Mouse (Mus musculus): ENCODE data around the gene Ssh3. TPM values are rescaled to one million over a fixed set of nuclear protein-coding genes. Genes with fewer than 3 reads are reported as not detected.

The Ssh3 gene
- polyA plus RNA-seq, 1 experiment = 0.24 TPM

DNA sequence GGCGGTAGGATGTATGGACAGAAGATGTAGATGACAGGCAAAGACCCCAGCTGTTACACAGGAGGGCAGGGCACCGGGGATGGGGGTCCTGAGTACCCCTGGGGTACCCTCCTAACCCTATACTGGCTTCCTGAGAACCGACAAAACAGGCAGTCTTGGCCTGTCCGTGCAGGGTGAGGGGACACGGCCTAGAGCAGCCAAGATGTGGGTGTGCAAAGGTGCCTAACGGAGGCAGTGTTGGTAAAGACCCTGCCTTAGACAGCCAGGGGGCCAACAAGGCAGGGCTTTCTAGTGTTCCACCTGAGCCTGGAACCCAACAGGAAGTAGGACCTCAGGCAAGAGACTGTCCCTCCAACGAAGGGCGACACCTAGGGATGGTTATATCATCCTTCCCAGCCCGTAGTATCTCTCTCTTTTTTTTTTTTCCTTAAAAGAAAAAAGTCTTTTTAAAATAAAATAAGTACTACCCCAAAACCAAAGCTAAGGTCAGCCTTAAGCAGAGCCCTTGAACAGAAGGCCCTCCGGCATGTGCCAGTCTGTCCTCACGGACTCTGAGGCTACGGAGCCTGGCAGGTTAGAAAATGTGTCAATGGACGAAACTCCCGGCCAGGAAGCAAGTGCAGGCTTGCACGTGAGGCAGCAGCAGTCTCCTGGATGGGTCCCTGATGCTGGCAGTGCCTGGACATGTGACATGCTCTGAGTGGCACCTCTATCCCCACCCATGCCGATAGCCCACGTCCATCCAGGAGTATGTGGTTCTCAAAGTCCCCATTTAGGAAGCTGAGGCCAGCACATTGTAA, 29.5 kb upstream of the Ssh3 start:
- H3K4me3 ChIP-seq (replicated peaks) = no peak overlapping the region
- H3K9me3 ChIP-seq (ENCODE audit: control insufficient read depth, low read length) = no peaks in the 10 kb centered on the region
- no peaks in the 10 kb centered on the region for H3K27me3 ChIP-seq (ENCODE audit: control insufficient read depth)
- H3K4me1 ChIP-seq (ENCODE audit: control insufficient read depth) = peaks cover 55% of the 10 kb centered on the region
- TF ChIP-seq TAL1 (IDR thresholded peaks at IDR 0.05; ENCODE audit: low read length) = no peak
- peaks cover 52% of the 10 kb centered on the region for H3K36me3 ChIP-seq (ENCODE audit: control insufficient read depth)

DNA sequence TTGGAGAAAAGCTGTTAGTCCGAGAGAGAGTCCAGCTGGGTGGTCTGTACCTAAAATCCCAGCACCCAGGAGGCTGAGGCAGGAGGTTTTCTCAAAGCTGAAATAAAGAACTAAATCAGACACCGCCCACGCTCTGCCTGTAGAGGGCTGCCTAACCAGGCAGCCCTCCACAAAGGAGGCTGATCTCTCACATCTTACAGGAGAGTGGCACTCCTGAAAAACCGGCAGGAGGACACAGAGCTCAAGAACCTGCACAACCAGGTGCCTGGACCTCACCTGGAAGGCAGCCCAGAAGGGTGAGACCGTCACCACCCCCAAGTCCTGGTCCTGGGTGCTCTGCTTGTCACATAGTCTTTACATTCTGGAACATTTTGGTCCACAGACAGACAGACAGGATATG, 28.9 kb upstream of the Ssh3 start:
- Histone ChIP-seq H3K4me3 (replicated peaks) (no peak overlapping the region), H3K4me1 (ENCODE audit: control insufficient read depth) (peaks cover 49% of the 10 kb centered on the region), H3K9me3 (ENCODE audit: control insufficient read depth, low read length) (no peaks in the 10 kb centered on the region), H3K36me3 (ENCODE audit: control insufficient read depth) (peaks cover 51% of the 10 kb centered on the region), H3K27me3 (ENCODE audit: control insufficient read depth) (no peaks in the 10 kb centered on the region)
- TF ChIP-seq GATA1 (IDR thresholded peaks at IDR 0.05; ENCODE audit: low read length) (no peak), TAL1 (IDR thresholded peaks at IDR 0.05; ENCODE audit: low read length) (no peak)

DNA sequence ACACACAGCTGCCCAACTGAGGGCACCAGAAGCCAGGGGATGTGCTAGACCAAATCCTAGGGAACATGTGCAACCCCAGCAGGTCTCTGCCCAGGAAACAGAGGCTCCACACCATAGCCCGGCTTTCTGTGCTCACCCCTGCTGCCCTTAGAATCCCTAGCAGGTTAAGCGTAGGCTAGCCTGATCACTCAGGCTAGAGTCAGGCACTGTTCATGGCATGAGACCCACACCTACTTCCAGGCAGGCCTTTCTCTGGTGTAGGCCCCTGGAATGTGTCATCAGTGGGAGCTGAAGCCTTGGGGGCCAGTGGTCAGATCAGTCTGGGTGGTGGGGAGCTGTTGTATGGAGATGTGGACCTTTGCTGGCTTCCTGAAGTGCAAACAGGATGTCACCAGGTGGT, 27.6 kb upstream of the Ssh3 start:
- H3K27me3 ChIP-seq (ENCODE audit: control insufficient read depth) = no peaks in the 10 kb centered on the region
- H3K4me1 ChIP-seq (ENCODE audit: control insufficient read depth) = peaks cover 37% of the 10 kb centered on the region
- H3K4me3 ChIP-seq (replicated peaks) = no peak overlapping the region
- peaks cover 55% of the 10 kb centered on the region for H3K36me3 ChIP-seq (ENCODE audit: control insufficient read depth)
- TF ChIP-seq GATA1 (IDR thresholded peaks at IDR 0.05; ENCODE audit: low read length) (no peak), TAL1 (IDR thresholded peaks at IDR 0.05; ENCODE audit: low read length) (no peak)
- no peaks in the 10 kb centered on the region for H3K9me3 ChIP-seq (ENCODE audit: control insufficient read depth, low read length)

DNA sequence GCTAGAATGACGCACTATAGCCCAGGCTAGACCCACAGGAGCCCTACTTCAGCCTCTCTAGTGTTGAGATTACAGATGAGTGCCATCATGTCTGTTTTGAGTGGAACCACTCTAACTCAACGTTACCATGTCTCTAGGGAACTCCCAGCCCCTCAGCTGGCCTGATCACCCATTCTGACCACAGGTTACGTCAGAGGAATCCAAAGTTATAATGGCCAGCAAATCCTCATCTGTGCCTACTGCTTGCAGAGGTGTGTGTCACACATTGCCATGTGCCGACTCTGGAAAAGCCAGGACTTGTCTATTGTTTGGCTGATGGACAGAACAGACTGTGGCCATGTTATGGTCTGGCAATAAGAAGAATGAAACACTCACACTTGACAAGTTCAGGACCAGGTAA, 26.4 kb upstream of the Ssh3 start:
- no peak overlapping the region for H3K4me3 ChIP-seq (replicated peaks)
- no peak for TF ChIP-seq TAL1 (IDR thresholded peaks at IDR 0.05; ENCODE audit: low read length)
- H3K9me3 ChIP-seq (ENCODE audit: control insufficient read depth, low read length) = no peaks in the 10 kb centered on the region
- H3K36me3 ChIP-seq (ENCODE audit: control insufficient read depth) = peaks cover 60% of the 10 kb centered on the region
- peaks cover 28% of the 10 kb centered on the region for H3K4me1 ChIP-seq (ENCODE audit: control insufficient read depth)
- no peaks in the 10 kb centered on the region for H3K27me3 ChIP-seq (ENCODE audit: control insufficient read depth)

- TF ChIP-seq GATA1 (IDR thresholded peaks at IDR 0.05; ENCODE audit: low read length) (no peak), TAL1 (IDR thresholded peaks at IDR 0.05; ENCODE audit: low read length) (no peak)
- Histone ChIP-seq H3K27me3 (ENCODE audit: control insufficient read depth) (no peaks in the 10 kb centered on the region), H3K36me3 (ENCODE audit: control insufficient read depth) (peaks cover 65% of the 10 kb centered on the region), H3K4me1 (ENCODE audit: control insufficient read depth) (peaks cover 20% of the 10 kb centered on the region), H3K4me3 (replicated peaks) (no peak overlapping the region), H3K9me3 (ENCODE audit: control insufficient read depth, low read length) (no peaks in the 10 kb centered on the region)
Measured at GRCm38 (mm10) chr19:4294381-4295097, 25.6 kb upstream of the Ssh3 start.

- peaks cover 87% of the 10 kb centered on the region for H3K36me3 ChIP-seq (ENCODE audit: control insufficient read depth)
- no peaks in the 10 kb centered on the region for H3K9me3 ChIP-seq (ENCODE audit: control insufficient read depth, low read length)
- no peaks in the 10 kb centered on the region for H3K27me3 ChIP-seq (ENCODE audit: control insufficient read depth)
- H3K4me1 ChIP-seq (ENCODE audit: control insufficient read depth) = peaks cover 10% of the 10 kb centered on the region
- no peak for TF ChIP-seq GATA1 (IDR thresholded peaks at IDR 0.05; ENCODE audit: low read length)
- TF ChIP-seq TAL1 (IDR thresholded peaks at IDR 0.05; ENCODE audit: low read length) = no peak
- H3K4me3 ChIP-seq (replicated peaks) = no peak overlapping the region
Measured at GRCm38 (mm10) chr19:4291161-4291560, 22.2 kb upstream of the Ssh3 start.

GRCm38 (mm10) chr19:4290749-4291148, 21.8 kb upstream of the Ssh3 start:
- H3K9me3 ChIP-seq (ENCODE audit: control insufficient read depth, low read length) = no peaks in the 10 kb centered on the region
- H3K4me1 ChIP-seq (ENCODE audit: control insufficient read depth) = peaks cover 10% of the 10 kb centered on the region
- TF ChIP-seq TAL1 (IDR thresholded peaks at IDR 0.05; ENCODE audit: low read length) (no peak), GATA1 (IDR thresholded peaks at IDR 0.05; ENCODE audit: low read length) (no peak)
- no peaks in the 10 kb centered on the region for H3K27me3 ChIP-seq (ENCODE audit: control insufficient read depth)
- H3K4me3 ChIP-seq (replicated peaks) = no peak overlapping the region
- H3K36me3 ChIP-seq (ENCODE audit: control insufficient read depth) = peaks cover 90% of the 10 kb centered on the region

- Histone ChIP-seq H3K27me3 (ENCODE audit: control insufficient read depth) (peaks cover 13% of the 10 kb centered on the region), H3K36me3 (ENCODE audit: control insufficient read depth) (peaks cover 37% of the 10 kb centered on the region), H3K4me1 (ENCODE audit: control insufficient read depth) (peaks cover 15% of the 10 kb centered on the region), H3K9me3 (ENCODE audit: control insufficient read depth, low read length) (peaks cover 3% of the 10 kb centered on the region), H3K4me3 (replicated peaks) (no peak overlapping the region)
- TF ChIP-seq GATA1 (IDR thresholded peaks at IDR 0.05; ENCODE audit: low read length) = no peak
- no peak for TF ChIP-seq TAL1 (IDR thresholded peaks at IDR 0.05; ENCODE audit: low read length)
Measured at GRCm38 (mm10) chr19:4283653-4284052, 14.7 kb upstream of the Ssh3 start.

- TF ChIP-seq TAL1 (IDR thresholded peaks at IDR 0.05; ENCODE audit: low read length) (no peak), GATA1 (IDR thresholded peaks at IDR 0.05; ENCODE audit: low read length) (no peak)
- Histone ChIP-seq H3K4me1 (ENCODE audit: control insufficient read depth) (peaks cover 15% of the 10 kb centered on the region), H3K9me3 (ENCODE audit: control insufficient read depth, low read length) (peaks cover 3% of the 10 kb centered on the region), H3K4me3 (replicated peaks) (peak within 1 kb of the TSS; percentile 65), H3K27me3 (ENCODE audit: control insufficient read depth) (peaks cover 13% of the 10 kb centered on the region), H3K36me3 (ENCODE audit: control insufficient read depth) (peaks cover 30% of the 10 kb centered on the region)
Measured at GRCm38 (mm10) chr19:4282898-4283553, 14.0 kb upstream of the Ssh3 start, which contains the start of gene Ankrd13d. Gene Ankrd13d, minus strand, starts transcription at chr19:4283137.
